Mouse (Mus musculus) limb, embryonic 12.5 days (tissue): ENCODE results near the gene Sec23ip. TPM values are rescaled to one million over a fixed set of nuclear protein-coding genes. Genes with fewer than 3 reads are reported as not detected.
"Not testable (repeated sequence)": the region's sequence is repeated elsewhere in the genome, so short reads cannot be mapped to it uniquely, and the experiment has no call there.

Experiments used
- ATAC-seq: fragments of 200-750 bp; cut with Nextera tagmentation; 2 replicates; pipeline ENCODE4 v1.8.0; 2017; ENCODE audit warnings: low read depth, moderate TSS enrichment; ENCODE audit not compliant: insufficient number of reproducible peaks, insufficient read depth, low FRiP score, low TSS enrichment
- H3K27ac ChIP-seq: fragments of 300-500 bp; sonication (generic); 2 replicates; pipeline ENCODE4 v1.5.1; 2016; ENCODE audit warnings: mild to moderate bottlenecking, moderate library complexity
- H3K27me3 ChIP-seq: fragments of 300-500 bp; sonication (generic); 2 replicates; pipeline ENCODE4 v1.6.1; 2016; ENCODE audit warnings: mild to moderate bottlenecking, moderate library complexity
- H3K36me3 ChIP-seq: fragments of 300-500 bp; sonication (generic); 2 replicates; pipeline ENCODE4 v1.6.1; 2016; ENCODE audit warnings: mild to moderate bottlenecking, moderate library complexity
- H3K4me1 ChIP-seq: fragments of 300-500 bp; sonication (generic); replicated peaks from 2 replicates; pipeline ENCODE4 v1.6.1; 2016
- H3K4me2 ChIP-seq: fragments of 300-500 bp; sonication (generic); 2 replicates; pipeline ENCODE4 v1.6.1; 2016; ENCODE audit warnings: mild to moderate bottlenecking, moderate library complexity
- H3K4me3 ChIP-seq: fragments of 300-500 bp; sonication (generic); replicated peaks from 2 replicates; pipeline ENCODE4 v1.5.1; 2016; ENCODE audit warnings: mild to moderate bottlenecking
- H3K9ac ChIP-seq: fragments of 300-500 bp; sonication (generic); replicated peaks from 2 replicates; pipeline ENCODE4 v1.6.1; 2016; ENCODE audit warnings: mild to moderate bottlenecking, moderate library complexity
- H3K9me3 ChIP-seq: fragments of 300-500 bp; sonication (generic); 2 replicates; pipeline ENCODE4 v1.6.1; 2016; ENCODE audit warnings: mild to moderate bottlenecking, moderate library complexity
- WGBS: fragments of 180-500 bp; shearing (Covaris S2); methylation state at CpG from one replicate; pipeline ENCODE4 v1.1.7; 2016; 5-methylcytosine and 5-hydroxymethylcytosine counted together
- polyA plus RNA-seq: library from polyadenylated mRNA; unstranded; fragments of >200 nt; fragmentation: Nextera tagmentation; extraction: Ambion mirVana; gene quantifications from 2 replicates; pipeline ENCODE4 v1.2.1, GENCODE M21; 2016

Sec23ip gene
- 35.5 and 37.9 TPM in 2 replicates for polyA plus RNA-seq

DNA sequence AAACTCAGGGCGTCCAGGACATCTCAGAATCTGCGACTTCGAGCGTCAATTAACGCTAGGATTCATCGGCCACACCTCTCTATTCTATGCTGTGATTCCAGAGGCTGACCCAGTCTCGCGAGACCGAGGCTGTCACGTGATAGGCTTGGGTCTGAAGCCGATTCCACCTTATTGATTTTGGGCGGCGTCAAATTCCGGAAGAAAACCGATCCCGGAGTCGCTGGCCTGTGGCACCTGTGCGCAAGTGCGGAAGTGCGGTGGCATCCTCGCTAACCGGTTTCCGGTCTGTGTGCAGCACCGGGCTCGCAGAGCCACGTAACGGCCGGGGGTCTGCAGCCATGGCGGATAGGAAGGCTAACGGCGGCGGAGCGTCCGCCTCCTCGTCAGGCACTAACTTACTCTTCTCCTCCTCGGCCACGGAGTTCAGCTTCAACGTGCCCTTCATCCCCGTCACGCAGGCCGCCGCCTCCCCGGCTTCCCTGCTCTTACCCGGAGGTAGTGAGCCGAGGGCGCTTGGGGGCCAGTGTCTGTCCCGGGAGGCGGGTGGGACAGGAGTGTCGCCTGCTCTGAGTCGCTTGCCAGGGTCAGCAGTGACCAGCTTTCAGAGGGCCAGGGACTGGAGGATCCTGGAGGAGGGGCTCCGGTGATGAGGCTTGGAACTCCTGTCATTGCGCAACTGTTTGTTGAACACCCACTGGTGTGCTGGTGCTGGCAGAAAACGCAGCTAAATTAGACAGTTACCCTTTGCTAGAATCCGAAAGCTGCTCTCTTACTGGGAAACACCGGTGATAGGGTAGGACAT is at the start of gene Sec23ip:
Gene Sec23ip, plus strand, starts transcription at position 260 of the 802 bp plus-strand sequence.
- H3K4me2 ChIP-seq = peak within 1 kb of the TSS; percentile 90
- peak within 1 kb of the TSS; percentile 82 for H3K9ac ChIP-seq
- H3K4me3 ChIP-seq = peak within 1 kb of the TSS; percentile 97
- no peak within 1 kb of the TSS; the same call in 1 of the 2 replicates for H3K27ac ChIP-seq
- peaks cover 10% of the 10 kb centered on the region for H3K36me3 ChIP-seq
- H3K9me3 ChIP-seq = no peaks in the 10 kb centered on the region
- peaks cover 22% of the 10 kb centered on the region for H3K4me1 ChIP-seq
- under 1% methylated on average over 55 of the region's 55 CpGs for WGBS
- no peaks in the 10 kb centered on the region; the same call in 1 of the 2 replicates for H3K27me3 ChIP-seq
- peak; percentile 87 for ATAC-seq

DNA sequence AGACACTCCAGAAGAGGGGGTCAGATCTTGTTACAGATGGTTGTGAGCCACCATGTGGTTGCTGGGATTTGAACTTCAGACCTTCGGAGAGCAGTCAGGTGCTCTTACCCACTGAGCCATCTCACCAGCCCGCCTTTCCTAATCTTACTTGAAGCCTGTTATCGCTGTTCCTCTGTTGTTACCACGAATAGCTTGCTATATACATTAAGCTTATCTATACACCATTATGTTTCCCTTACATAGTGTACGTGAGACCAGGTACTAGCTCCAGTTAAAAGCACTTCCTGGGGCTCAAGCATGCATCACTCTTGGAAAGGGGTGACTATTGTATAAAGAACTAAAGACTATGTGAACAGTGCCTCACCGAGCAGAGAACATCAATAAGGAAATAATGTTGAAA is 44.8 kb upstream of the Sec23ip start:
- 95% methylated on average over 6 of the region's 6 CpGs for WGBS
- H3K27ac ChIP-seq, ATAC-seq, H3K9ac ChIP-seq, H3K4me2 ChIP-seq, H3K9me3 ChIP-seq, H3K27me3 ChIP-seq, H3K4me3 ChIP-seq, H3K4me1 ChIP-seq: not testable (repeated sequence)
- peaks cover 84% of the 10 kb centered on the region for H3K36me3 ChIP-seq

DNA sequence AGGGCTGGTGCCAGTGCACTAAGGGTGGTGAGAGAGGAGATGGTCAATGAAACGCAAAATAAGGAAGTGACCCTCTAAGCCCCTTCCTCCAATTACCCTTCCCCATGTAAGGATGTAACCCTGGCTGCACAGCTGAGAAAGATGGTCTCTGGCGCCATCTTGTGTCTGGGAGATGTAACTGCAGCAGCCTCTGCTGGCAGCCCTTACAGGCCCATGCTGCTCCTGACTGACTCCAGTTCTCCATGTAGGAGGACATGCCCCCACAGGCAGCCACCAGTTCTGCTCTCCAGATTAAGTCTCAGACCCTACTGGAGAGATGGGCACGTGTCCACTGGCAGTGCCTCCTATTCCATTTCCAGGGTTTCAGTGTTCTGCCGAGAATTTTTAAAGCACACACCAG is 39.0 kb upstream of the Sec23ip start:
- Histone ChIP-seq H3K9me3 (no peaks in the 10 kb centered on the region), H3K4me2 (no peak overlapping the region), H3K27ac (no peak overlapping the region), H3K9ac (no peak overlapping the region), H3K4me3 (no peak overlapping the region), H3K27me3 (no peaks in the 10 kb centered on the region), H3K4me1 (no peaks in the 10 kb centered on the region), H3K36me3 (peaks cover 98% of the 10 kb centered on the region)
- WGBS = 26% methylated on average over 4 of the region's 4 CpGs
- ATAC-seq = 0 out of 2 replicates have a peak, but pooled peaks have one; percentile 75

DNA sequence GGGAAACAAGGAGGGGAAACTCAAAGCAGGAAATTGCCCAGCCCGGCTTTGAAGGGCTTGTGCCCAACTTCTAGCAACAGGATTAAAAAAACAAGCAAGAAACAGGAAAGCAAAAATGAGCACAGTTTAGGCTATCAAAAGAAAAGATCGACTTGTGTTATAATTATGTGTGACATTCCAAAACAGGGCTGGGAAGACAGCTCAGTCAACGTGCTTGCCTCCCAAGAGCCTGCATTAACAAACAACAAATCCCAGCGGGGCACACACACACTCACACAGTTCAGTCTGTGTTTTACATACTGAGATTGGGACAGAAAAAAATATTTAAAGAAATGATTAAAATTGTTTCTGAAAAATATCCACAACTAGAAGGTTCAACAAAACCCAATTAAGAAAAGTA is 26.8 kb upstream of the Sec23ip start:
- Histone ChIP-seq H3K27me3 (no peaks in the 10 kb centered on the region), H3K4me1 (no peaks in the 10 kb centered on the region), H3K27ac (no peak overlapping the region), H3K4me2 (no peak overlapping the region), H3K36me3 (peaks cover 95% of the 10 kb centered on the region), H3K4me3 (no peak overlapping the region), H3K9ac (no peak overlapping the region), H3K9me3 (no peaks in the 10 kb centered on the region)
- WGBS = 84% methylated on average over 4 of the region's 4 CpGs
- ATAC-seq = no peak

DNA sequence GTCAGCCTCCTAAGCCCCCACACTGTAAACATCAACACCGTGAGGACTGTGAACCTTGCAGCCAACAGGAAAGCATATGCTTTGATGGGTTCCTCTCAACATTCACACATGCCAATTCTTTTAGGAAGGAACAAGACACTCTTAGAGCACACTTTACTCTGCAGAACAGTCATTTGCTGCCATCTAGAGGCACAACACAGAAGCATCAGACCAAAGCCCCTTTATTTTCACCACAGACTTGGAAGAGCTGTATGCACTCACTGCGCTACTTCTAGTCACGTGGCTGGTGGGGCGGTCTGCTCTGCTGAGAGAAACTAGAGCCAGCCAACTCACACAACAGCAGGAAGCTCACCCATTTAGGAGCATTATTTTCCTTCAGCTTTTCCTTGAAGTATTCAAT is 20.0 kb upstream of the Sec23ip start:
- Histone ChIP-seq H3K9me3 (no peaks in the 10 kb centered on the region), H3K36me3 (peaks cover 34% of the 10 kb centered on the region), H3K27me3 (no peaks in the 10 kb centered on the region), H3K4me2 (no peak overlapping the region), H3K4me1 (peaks cover 4% of the 10 kb centered on the region; the same call in 1 of the 2 replicates), H3K9ac (no peak overlapping the region), H3K27ac (no peak overlapping the region), H3K4me3 (no peak overlapping the region)
- ATAC-seq = peak; percentile 52; the same call in 1 of the 2 replicates
- WGBS = 54% methylated on average over 4 of the region's 4 CpGs

DNA sequence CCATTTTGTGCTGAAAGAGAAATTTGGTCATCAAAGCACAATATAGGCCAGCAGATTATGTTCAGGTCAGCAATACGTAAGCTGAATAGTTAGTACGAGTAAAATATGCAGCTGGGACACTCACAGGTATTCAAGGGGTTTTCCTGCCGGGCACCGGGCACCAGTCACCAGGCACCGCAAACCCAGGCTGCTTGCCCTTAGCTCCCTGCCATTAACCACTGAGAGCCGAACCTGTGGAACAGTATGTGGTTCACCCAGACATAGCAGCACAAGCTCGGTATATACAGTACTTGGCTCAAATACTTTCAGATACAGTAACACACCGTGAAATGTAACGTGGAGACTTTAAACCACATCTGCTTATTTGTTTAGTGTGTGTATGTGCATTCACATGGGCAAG is 19.6 kb upstream of the Sec23ip start:
- peaks cover 31% of the 10 kb centered on the region for H3K36me3 ChIP-seq
- no peaks in the 10 kb centered on the region for H3K27me3 ChIP-seq
- peaks cover 4% of the 10 kb centered on the region; the same call in 1 of the 2 replicates for H3K4me1 ChIP-seq
- no peak overlapping the region for H3K27ac ChIP-seq
- no peak for ATAC-seq
- H3K4me3 ChIP-seq = no peak overlapping the region
- no peak overlapping the region for H3K9ac ChIP-seq
- H3K4me2 ChIP-seq = no peak overlapping the region
- no peaks in the 10 kb centered on the region for H3K9me3 ChIP-seq
- 89% methylated on average over 9 of the region's 9 CpGs for WGBS

DNA sequence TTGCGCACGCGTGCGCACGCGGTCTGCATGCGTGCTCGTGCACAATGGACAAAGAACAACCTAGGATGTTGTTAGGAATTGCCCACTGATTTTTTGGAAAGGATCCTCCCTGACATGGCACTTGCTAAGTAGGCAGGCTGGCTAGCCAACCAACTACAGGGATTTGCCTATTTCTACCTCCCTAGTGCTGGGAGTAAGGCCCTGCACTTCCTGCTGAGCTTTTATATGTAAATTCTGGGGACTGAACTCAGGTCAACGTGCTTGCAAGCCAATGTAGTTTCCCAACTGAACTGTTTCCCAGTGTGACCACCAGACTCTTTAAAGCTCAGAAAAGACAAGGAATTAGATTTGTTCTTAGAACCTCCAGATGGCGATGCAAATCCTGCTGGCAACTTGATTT is 17.7 kb upstream of the Sec23ip start:
- 72% methylated on average over 10 of the region's 10 CpGs for WGBS
- Histone ChIP-seq H3K27me3 (no peaks in the 10 kb centered on the region), H3K4me3 (no peak overlapping the region), H3K9ac (no peak overlapping the region), H3K4me1 (peaks cover 4% of the 10 kb centered on the region; the same call in 1 of the 2 replicates), H3K27ac (no peak overlapping the region), H3K9me3 (no peaks in the 10 kb centered on the region), H3K4me2 (no peak overlapping the region), H3K36me3 (peaks cover 14% of the 10 kb centered on the region)
- no peak for ATAC-seq

DNA sequence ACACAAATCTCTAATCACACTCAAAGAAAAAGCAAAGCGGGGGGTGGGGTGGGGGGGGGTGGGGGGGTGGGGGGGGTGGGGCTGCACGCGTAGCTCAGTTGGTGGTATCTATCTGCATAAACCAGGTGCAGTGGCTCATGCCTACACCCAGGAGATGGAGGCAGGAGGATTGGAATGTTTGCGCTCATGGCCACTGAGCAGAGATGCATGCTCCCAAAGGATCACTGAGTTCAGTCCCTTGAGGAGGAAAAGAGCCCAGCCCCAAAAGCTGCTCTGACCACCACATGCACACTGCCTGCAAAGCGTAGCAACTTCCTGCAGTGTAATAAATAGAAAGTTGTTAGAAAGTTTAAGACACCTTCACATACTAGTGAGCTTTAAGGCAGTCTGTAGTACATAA is 17.0 kb upstream of the Sec23ip start:
- no peak overlapping the region for H3K4me2 ChIP-seq
- no peak overlapping the region for H3K27ac ChIP-seq
- 50% methylated on average over 5 of the region's 5 CpGs for WGBS
- H3K4me3 ChIP-seq = no peak overlapping the region
- peaks cover 4% of the 10 kb centered on the region; the same call in 1 of the 2 replicates for H3K4me1 ChIP-seq
- H3K36me3 ChIP-seq = peaks cover 7% of the 10 kb centered on the region
- H3K27me3 ChIP-seq = no peaks in the 10 kb centered on the region
- H3K9ac ChIP-seq = no peak overlapping the region
- H3K9me3 ChIP-seq = no peaks in the 10 kb centered on the region
- no peak for ATAC-seq

DNA sequence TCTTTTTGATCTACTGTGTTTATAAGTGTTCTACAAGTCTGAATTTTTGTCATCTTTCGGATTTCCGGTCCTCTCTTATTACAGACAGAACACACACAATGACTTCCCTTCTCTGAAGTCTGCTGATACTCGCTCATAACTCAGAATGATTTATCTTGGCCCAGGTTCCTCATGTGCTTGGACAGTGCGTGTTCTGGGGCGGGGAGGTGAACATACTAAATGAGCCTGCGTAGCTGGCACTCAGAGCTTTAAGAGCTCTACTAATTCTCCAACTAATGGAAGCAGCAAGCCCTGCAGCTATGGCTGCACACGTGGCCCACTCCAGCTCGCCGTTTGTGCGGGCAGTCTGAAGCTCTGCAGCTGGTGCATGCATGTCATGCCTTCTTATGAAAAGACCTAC is 16.0 kb upstream of the Sec23ip start:
- WGBS = 85% methylated on average over 10 of the region's 10 CpGs
- H3K9ac ChIP-seq = no peak overlapping the region
- no peak overlapping the region for H3K4me2 ChIP-seq
- ATAC-seq = no peak
- no peak overlapping the region for H3K4me3 ChIP-seq
- peaks cover 4% of the 10 kb centered on the region; the same call in 1 of the 2 replicates for H3K4me1 ChIP-seq
- no peaks in the 10 kb centered on the region for H3K9me3 ChIP-seq
- H3K27me3 ChIP-seq = no peaks in the 10 kb centered on the region
- H3K27ac ChIP-seq = no peak overlapping the region
- no peaks in the 10 kb centered on the region for H3K36me3 ChIP-seq

DNA sequence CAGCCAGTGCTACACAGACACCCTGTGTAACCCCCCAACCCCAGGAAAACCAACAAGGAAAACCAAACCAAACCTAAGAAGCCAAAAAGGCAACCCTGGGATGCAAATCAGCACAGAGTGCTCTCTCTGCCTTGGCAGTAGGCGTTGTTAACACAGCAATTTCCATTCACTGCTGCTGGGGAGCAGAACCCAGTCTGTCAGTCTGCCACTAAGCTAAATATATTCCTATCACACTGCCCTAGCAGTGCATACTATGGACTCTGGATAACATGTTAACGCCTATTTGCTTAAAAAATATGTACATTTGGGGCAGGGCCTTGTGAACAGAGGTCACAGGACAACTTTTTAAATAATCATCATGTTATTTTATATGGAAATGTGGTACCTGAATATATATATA is 13.2 kb upstream of the Sec23ip start:
- Histone ChIP-seq H3K9me3 (0 out of 2 replicates have a peak, but pooled peaks cover 6% of the 10 kb centered on the region), H3K27me3 (no peaks in the 10 kb centered on the region), H3K4me1 (peaks cover 4% of the 10 kb centered on the region; the same call in 1 of the 2 replicates), H3K27ac (no peak overlapping the region), H3K36me3 (peaks cover 22% of the 10 kb centered on the region), H3K9ac (no peak overlapping the region), H3K4me2 (no peak overlapping the region), H3K4me3 (no peak overlapping the region)
- no peak for ATAC-seq
- WGBS = 78% methylated on average over 2 of the region's 2 CpGs

DNA sequence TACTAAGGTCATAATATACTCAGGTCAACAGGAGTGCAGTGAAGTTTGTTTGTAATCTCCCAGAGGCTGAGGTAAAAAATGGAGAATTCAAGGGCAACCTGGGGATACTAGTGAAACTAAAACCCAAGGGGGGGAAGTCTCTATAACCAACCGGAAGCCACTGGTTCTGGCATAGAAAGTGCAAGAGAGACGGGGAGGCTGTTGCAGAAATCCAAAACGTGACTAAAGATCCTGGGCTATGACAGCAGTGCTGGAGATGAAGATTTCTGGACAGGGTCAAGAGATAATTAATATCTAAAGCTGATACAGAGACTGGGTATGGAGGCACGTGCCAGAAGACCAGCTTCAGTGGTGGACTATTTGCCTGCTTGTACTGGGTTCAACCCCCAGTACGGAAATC is 6.7 kb upstream of the Sec23ip start:
- no peak for ATAC-seq
- Histone ChIP-seq H3K4me3 (peak overlapping the region; percentile 99; the same call in 1 of the 2 replicates), H3K27ac (no peak overlapping the region), H3K9me3 (0 out of 2 replicates have a peak, but pooled peaks cover 6% of the 10 kb centered on the region), H3K9ac (no peak overlapping the region), H3K36me3 (peaks cover 24% of the 10 kb centered on the region), H3K27me3 (no peaks in the 10 kb centered on the region; the same call in 1 of the 2 replicates), H3K4me2 (peak overlapping the region; percentile 89), H3K4me1 (peaks cover 16% of the 10 kb centered on the region)
- 84% methylated on average over 5 of the region's 5 CpGs for WGBS
